Comparison of ENCODE assay signal across 11 mouse cellular contexts in genomic region chr6:83582135-83582937, GRCm38 (mm10). TPM values are rescaled to one million over a fixed set of nuclear protein-coding genes. Genes with fewer than 3 reads are reported as not detected.
DNase-seq lines count a peak whose midpoint lies in the region; ATAC-seq and TF ChIP-seq lines count a peak whose summit lies in the region.
"Had no signal": no experiment of that assay in that cellular context is flagged by ENCODE, and none has a peak within 500 bp of the region (broad histone marks: within the 10 kb centered on the region; RNA-seq: fewer than 3 reads in every experiment).

No protein-coding gene starts in this region.

- no peak overlapping the region for H3K9ac ChIP-seq in intestine, embryonic 15.5 days
- no peak overlapping the region for H3K9ac ChIP-seq in intestine, embryonic 16.5 days (ENCODE audit: low read depth, low read length)
- no peak overlapping the region for H3K9ac ChIP-seq in forebrain, embryonic 16.5 days (replicated peaks; ENCODE audit: low read depth, low read length)
- no peak overlapping the region for H3K9ac ChIP-seq in midbrain, embryonic 13.5 days (replicated peaks)
- H3K9ac ChIP-seq: liver, postnatal 0 days had no signal

- H3K4me2 ChIP-seq in intestine, embryonic 15.5 days (replicated peaks) = no peak overlapping the region
- no peak overlapping the region for H3K4me2 ChIP-seq in intestine, embryonic 16.5 days (ENCODE audit: low read depth, low read length)
- no peak overlapping the region; the same call in 1 of the 2 replicates for H3K4me2 ChIP-seq in forebrain, embryonic 16.5 days (ENCODE audit: low read length)
- peak overlapping the region; percentile 17; the same call in 1 of the 2 replicates for H3K4me2 ChIP-seq in midbrain, embryonic 13.5 days (replicated peaks)

- no peak for TF ChIP-seq CTCF in lung, adult 2 months (IDR thresholded peaks at IDR 0.05; ENCODE audit: insufficient read depth, low read length)

- 0 out of 2 replicates have a peak, but pooled peaks have one; percentile 28 for ATAC-seq in intestine, embryonic 15.5 days
- ATAC-seq in intestine, embryonic 16.5 days = no peak
- peak; percentile 75 for ATAC-seq in activated CD4-positive, CD25-positive, alpha-beta regulatory T cell, adult 4 months
- 0 out of 2 replicates have a peak, but pooled peaks have one; percentile 20 for ATAC-seq in forebrain, embryonic 16.5 days
- ATAC-seq in midbrain, embryonic 13.5 days = peak; percentile 65
- ATAC-seq: liver, postnatal 0 days had no signal

- no peak for TF ChIP-seq POLR2A in lung, adult 2 months (IDR thresholded peaks at IDR 0.05; ENCODE audit: borderline replicate concordance, extremely low read depth, low read depth, low read length)

- no peaks in the 10 kb centered on the region for H3K36me3 ChIP-seq in intestine, embryonic 15.5 days
- H3K36me3 ChIP-seq in intestine, embryonic 16.5 days (ENCODE audit: control insufficient read depth, insufficient read depth, low read length) = no peaks in the 10 kb centered on the region
- no peaks in the 10 kb centered on the region for H3K36me3 ChIP-seq in forebrain, embryonic 16.5 days (ENCODE audit: control insufficient read depth, insufficient read depth)
- no peaks in the 10 kb centered on the region for H3K36me3 ChIP-seq in midbrain, embryonic 13.5 days

- H3K4me1 ChIP-seq in intestine, embryonic 15.5 days (replicated peaks) = no peaks in the 10 kb centered on the region
- no peaks in the 10 kb centered on the region for H3K4me1 ChIP-seq in intestine, embryonic 16.5 days (ENCODE audit: control insufficient read depth, insufficient read depth, low read length)
- no peaks in the 10 kb centered on the region for H3K4me1 ChIP-seq in forebrain, embryonic 16.5 days (replicated peaks; ENCODE audit: control insufficient read depth, insufficient read depth, low read length)
- no peaks in the 10 kb centered on the region for H3K4me1 ChIP-seq in midbrain, embryonic 13.5 days (replicated peaks)
- no peaks in the 10 kb centered on the region for H3K4me1 ChIP-seq in lung, adult 2 months (ENCODE audit: control insufficient read depth, insufficient read depth, low read length)

- H3K27ac ChIP-seq in intestine, embryonic 15.5 days = no peak overlapping the region
- no peak overlapping the region for H3K27ac ChIP-seq in intestine, embryonic 16.5 days (ENCODE audit: low read length)
- no peak overlapping the region for H3K27ac ChIP-seq in forebrain, embryonic 16.5 days (ENCODE audit: low read length)
- no peak overlapping the region for H3K27ac ChIP-seq in midbrain, embryonic 13.5 days
- H3K27ac ChIP-seq: heart, adult 2 months had no signal

- H3K9me3 ChIP-seq in intestine, embryonic 15.5 days = no peaks in the 10 kb centered on the region
- H3K9me3 ChIP-seq in intestine, embryonic 16.5 days (ENCODE audit: control insufficient read depth, low read length) = no peaks in the 10 kb centered on the region
- no peaks in the 10 kb centered on the region for H3K9me3 ChIP-seq in forebrain, embryonic 16.5 days (ENCODE audit: control insufficient read depth, low read length)
- H3K9me3 ChIP-seq in midbrain, embryonic 13.5 days = no peaks in the 10 kb centered on the region

- WGBS in intestine, embryonic 15.5 days = 54% methylated on average over 20 of the region's 20 CpGs
- 54% methylated on average over 20 of the region's 20 CpGs for WGBS in intestine, embryonic 16.5 days
- WGBS in forebrain, embryonic 16.5 days = 40% methylated on average over 20 of the region's 20 CpGs
- 43% methylated on average over 20 of the region's 20 CpGs for WGBS in midbrain, embryonic 13.5 days
- WGBS in lung, adult 2 months = 60% methylated on average over 20 of the region's 20 CpGs

- no peaks in the 10 kb centered on the region for H3K27me3 ChIP-seq in intestine, embryonic 15.5 days (replicated peaks)
- no peaks in the 10 kb centered on the region for H3K27me3 ChIP-seq in intestine, embryonic 16.5 days (replicated peaks; ENCODE audit: control insufficient read depth, insufficient read depth, low read length)
- peaks cover 2% of the 10 kb centered on the region; the same call in 1 of the 2 replicates for H3K27me3 ChIP-seq in forebrain, embryonic 16.5 days (replicated peaks; ENCODE audit: control insufficient read depth, insufficient read depth, low read length)
- H3K27me3 ChIP-seq in midbrain, embryonic 13.5 days = 0 out of 2 replicates have a peak, but pooled peaks cover 10% of the 10 kb centered on the region

- DNase-seq in cerebellum, adult 11 months = no peak
- no peak for DNase-seq in embryo, embryonic 11 days
- no peak for DNase-seq in lung, adult 2 months

- no peak overlapping the region for H3K4me3 ChIP-seq in intestine, embryonic 15.5 days (replicated peaks)
- no peak overlapping the region for H3K4me3 ChIP-seq in intestine, embryonic 16.5 days (ENCODE audit: low read length)
- no peak overlapping the region for H3K4me3 ChIP-seq in forebrain, embryonic 16.5 days (replicated peaks; ENCODE audit: low read length)
- H3K4me3 ChIP-seq in midbrain, embryonic 13.5 days (replicated peaks) = no peak overlapping the region
- no peak overlapping the region for H3K4me3 ChIP-seq in lung, adult 2 months (replicated peaks; ENCODE audit: extremely low read depth, low read depth, low read length)
- H3K4me3 ChIP-seq: heart, adult 2 months; myocyte had no signal

RNA-seq across cellular contexts. Expression of gene Stambp, which starts 9.8 kb away (rescaled TPM):
- 26.4 and 26.5 TPM in 2 replicates for polyA plus RNA-seq in intestine, embryonic 15.5 days (2015; fragmentation: Nextera tagmentation; extraction: Ambion mirVana)
- polyA plus RNA-seq in intestine, embryonic 16.5 days (2015; fragmentation: Nextera tagmentation; extraction: Ambion mirVana) = 29.4 and 30.5 TPM in 2 replicates
- 10 to 100 TPM; 30.5 to 38.9 TPM for polyA plus RNA-seq in activated CD4-positive, CD25-positive, alpha-beta regulatory T cell, adult 4 months (2017; shearing (Covaris generic))
- 58.0 and 59.2 TPM in 2 replicates for polyA plus RNA-seq in forebrain, embryonic 16.5 days (2015; fragmentation: Nextera tagmentation; extraction: Ambion mirVana)
- 48.6 and 55.3 TPM in 2 replicates for polyA plus RNA-seq in midbrain, embryonic 13.5 days (2015; fragmentation: Nextera tagmentation; extraction: Ambion mirVana)
- 10.7 and 14.0 TPM in 2 replicates for polyA plus RNA-seq in lung, adult 2 months (2012; rRNA removed)

RNA-seq across cellular contexts. Expression of gene Actg2, which starts 46.3 kb away (rescaled TPM):
- 1,278 and 1,309 TPM in 2 replicates for polyA plus RNA-seq in intestine, embryonic 15.5 days (2015; fragmentation: Nextera tagmentation; extraction: Ambion mirVana)
- polyA plus RNA-seq in intestine, embryonic 16.5 days (2015; fragmentation: Nextera tagmentation; extraction: Ambion mirVana) = 1,727 and 1,747 TPM in 2 replicates
- 10 to 100 TPM; 36.5 to 47.4 TPM for polyA plus RNA-seq in activated CD4-positive, CD25-positive, alpha-beta regulatory T cell, adult 4 months (2017; shearing (Covaris generic))
- polyA plus RNA-seq in forebrain, embryonic 16.5 days (2015; fragmentation: Nextera tagmentation; extraction: Ambion mirVana) = 1.9 and 2.3 TPM in 2 replicates
- polyA plus RNA-seq in midbrain, embryonic 13.5 days (2015; fragmentation: Nextera tagmentation; extraction: Ambion mirVana) = 1.5 and 2.1 TPM in 2 replicates
- 64.6 and 108 TPM in 2 replicates for polyA plus RNA-seq in lung, adult 2 months (2012; rRNA removed)

Comparison
In these comparisons a context has a peak if more than half of its experiments do, and no peak if none do; other contexts are left out.
1. RNA of gene Actg2, which starts 46.3 kb away (polyA plus RNA-seq): 1,727 to 1,747 TPM in intestine, embryonic 16.5 days, 1,278 to 1,309 TPM in intestine, embryonic 15.5 days, 64.6 to 108 TPM in lung, adult 2 months and 36.5 to 47.4 TPM in activated CD4-positive, CD25-positive, alpha-beta regulatory T cell, adult 4 months; 1.9 to 2.3 TPM in forebrain, embryonic 16.5 days and 1.5 to 2.1 TPM in midbrain, embryonic 13.5 days; every median in the first group is over 10 times any median in the second.